Mouse (Mus musculus) liver, postnatal 0 days (tissue): ENCODE measurements around the gene Mfn1. TPM values are rescaled to one million over a fixed set of nuclear protein-coding genes. Genes with fewer than 3 reads are reported as not detected.
A peak's percentile ranks its signal among the peaks of the same experiment; 100 is the strongest.

Experiments used
- ATAC-seq: fragments of 200-750 bp; cut with Nextera tagmentation; 2 replicates; pipeline ENCODE4 v1.8.0; 2017; ENCODE audit warnings: mild to moderate bottlenecking, moderate library complexity
- DNase-seq: peaks from one replicate; pipeline ENCODE4 v3.0.0-alpha.2; 2016
- H3K27ac ChIP-seq: fragments of 300-500 bp; sonication (generic); 2 replicates; pipeline ENCODE4 v1.5.1; 2014; ENCODE audit warnings: antibody characterized with exemption, moderate library complexity, mild to moderate bottlenecking, low read depth
- H3K27me3 ChIP-seq: fragments of 300-500 bp; sonication (generic); 2 replicates; pipeline ENCODE4 v1.6.1; 2014; ENCODE audit warnings: low read length, control low read depth, mixed read lengths; ENCODE audit not compliant: insufficient read depth
- H3K36me3 ChIP-seq: fragments of 300-500 bp; sonication (generic); replicated peaks from 2 replicates; pipeline ENCODE4 v1.6.1; 2014; ENCODE audit warnings: mild to moderate bottlenecking, control low read depth, low read length, moderate library complexity, mixed read lengths; ENCODE audit not compliant: insufficient read depth
- H3K4me1 ChIP-seq: fragments of 300-500 bp; sonication (generic); 2 replicates; pipeline ENCODE4 v1.6.1; 2014; ENCODE audit warnings: antibody characterized with exemption, mild to moderate bottlenecking, control low read depth; ENCODE audit not compliant: insufficient read depth
- H3K4me2 ChIP-seq: fragments of 300-500 bp; sonication (generic); 2 replicates; pipeline ENCODE4 v1.6.1; 2014; ENCODE audit warnings: low read depth, mild to moderate bottlenecking, low read length, moderate library complexity, mixed read lengths
- H3K4me3 ChIP-seq: fragments of 300-500 bp; sonication (generic); 2 replicates; pipeline ENCODE4 v1.5.1; 2014; ENCODE audit warnings: low read depth, low read length
- H3K9ac ChIP-seq: fragments of 300-500 bp; sonication (generic); replicated peaks from 2 replicates; pipeline ENCODE4 v1.6.1; 2014; ENCODE audit warnings: mild to moderate bottlenecking, moderate library complexity
- H3K9me3 ChIP-seq: fragments of 300-500 bp; sonication (generic); 2 replicates; pipeline ENCODE4 v1.6.1; 2016; ENCODE audit warnings: mild to moderate bottlenecking, control low read depth, low read length, mixed read lengths
- CTCF ChIP-seq: sonication (generic); IDR thresholded peaks from 2 replicates; pipeline ENCODE4 v1.5.1; 2016; ENCODE audit warnings: antibody characterized with exemption, low read depth
- EP300 ChIP-seq: IDR thresholded peaks from 2 replicates; pipeline ENCODE4 v1.6.1; 2016; ENCODE audit warnings: antibody characterized with exemption, low read depth, mild to moderate bottlenecking
- WGBS: fragments of 180-500 bp; shearing (Covaris S2); extraction: QIAGEN DNeasy Blood & Tissue Kit; methylation state at CpG from one replicate; pipeline ENCODE4 v1.1.7; 2014; ENCODE audit not compliant: insufficient replicate concordance; 5-methylcytosine and 5-hydroxymethylcytosine counted together
- polyA plus RNA-seq: library from polyadenylated mRNA; unstranded; fragments of >200 nt; fragmentation: Nextera tagmentation; extraction: Ambion mirVana; gene quantifications from 2 replicates; pipeline ENCODE4 v1.2.1, GENCODE M21; 2015

Gene Mfn1
- 19.5 and 21.7 TPM in 2 replicates for polyA plus RNA-seq

GRCm38 (mm10) chr3:32529303-32529898 is at the start of gene Mfn1:
Gene Mfn1 (plus strand): TSS chr3:32529465.
- under 1% methylated on average over 46 of the region's 47 CpGs for WGBS
- ATAC-seq (peak; percentile 99), DNase-seq (peak; percentile 95)
- TF ChIP-seq EP300: no peak
- 0 out of 2 replicates have a peak, but pooled peaks have one; percentile 14 for TF ChIP-seq CTCF
- Histone ChIP-seq H3K4me1 (no peaks in the 10 kb centered on the region), H3K9ac (peak within 1 kb of the TSS; percentile 87), H3K27me3 (no peaks in the 10 kb centered on the region), H3K4me2 (peak within 1 kb of the TSS; percentile 74), H3K36me3 (peaks cover 20% of the 10 kb centered on the region), H3K4me3 (peak within 1 kb of the TSS; percentile 77), H3K27ac (peak within 1 kb of the TSS; percentile 89), H3K9me3 (peaks cover 6% of the 10 kb centered on the region; the same call in 1 of the 2 replicates)

- no peaks in the 10 kb centered on the region for H3K4me1 ChIP-seq
- WGBS: 84% methylated on average over 7 of the region's 7 CpGs
These were observed 49.3 kb upstream of the Mfn1 start for GRCm38 (mm10) chr3:32479961-32480360.

GRCm38 (mm10) chr3:32483035-32483434 is 46.2 kb upstream of the Mfn1 start:
- no peaks in the 10 kb centered on the region for H3K36me3 ChIP-seq
- TF ChIP-seq CTCF: no peak
- TF ChIP-seq EP300: no peak
- H3K9me3 ChIP-seq: no peaks in the 10 kb centered on the region
- no peak overlapping the region for H3K4me2 ChIP-seq
- DNase-seq: no peak
- H3K4me3 ChIP-seq: no peak overlapping the region
- WGBS: 66% methylated on average over 3 of the region's 3 CpGs
- no peak overlapping the region for H3K27ac ChIP-seq
- no peaks in the 10 kb centered on the region for H3K4me1 ChIP-seq
- no peaks in the 10 kb centered on the region for H3K27me3 ChIP-seq
- ATAC-seq: no peak
- no peak overlapping the region for H3K9ac ChIP-seq

More at GRCm38 (mm10) chr3:32479961-32480360, 49.3 kb upstream of the Mfn1 start:
- Histone ChIP-seq H3K36me3 (no peaks in the 10 kb centered on the region), H3K9me3 (no peaks in the 10 kb centered on the region), H3K9ac (no peak overlapping the region), H3K27ac (no peak overlapping the region), H3K4me2 (no peak overlapping the region), H3K27me3 (no peaks in the 10 kb centered on the region), H3K4me3 (no peak overlapping the region)
- no peak for ATAC-seq
- DNase-seq: no peak
- TF ChIP-seq EP300: no peak
- no peak for TF ChIP-seq CTCF

GRCm38 (mm10) chr3:32486543-32486942 is 42.7 kb upstream of the Mfn1 start:
- ATAC-seq (no peak), DNase-seq (no peak)
- TF ChIP-seq CTCF (no peak), EP300 (no peak)
- H3K4me3 ChIP-seq: no peak overlapping the region
- no peak overlapping the region for H3K9ac ChIP-seq
- WGBS: 57% methylated on average over 4 of the region's 4 CpGs
- no peaks in the 10 kb centered on the region for H3K27me3 ChIP-seq
- H3K4me2 ChIP-seq: no peak overlapping the region
- H3K27ac ChIP-seq: no peak overlapping the region
- H3K36me3 ChIP-seq: no peaks in the 10 kb centered on the region
- no peaks in the 10 kb centered on the region for H3K4me1 ChIP-seq
- no peaks in the 10 kb centered on the region for H3K9me3 ChIP-seq

- no peak for DNase-seq
- TF ChIP-seq CTCF (no peak), EP300 (no peak)
- Histone ChIP-seq H3K36me3 (no peaks in the 10 kb centered on the region), H3K4me3 (no peak overlapping the region), H3K27me3 (no peaks in the 10 kb centered on the region), H3K4me2 (no peak overlapping the region), H3K9me3 (no peaks in the 10 kb centered on the region), H3K4me1 (no peaks in the 10 kb centered on the region), H3K9ac (no peak overlapping the region), H3K27ac (no peak overlapping the region)
- WGBS: 86% methylated on average over 6 of the region's 6 CpGs
- no peak for ATAC-seq
These were observed 41.1 kb upstream of the Mfn1 start for GRCm38 (mm10) chr3:32488172-32488571.

- H3K9ac ChIP-seq: no peak overlapping the region
- H3K4me1 ChIP-seq: no peaks in the 10 kb centered on the region; the same call in 1 of the 2 replicates
- DNase-seq: no peak
- TF ChIP-seq CTCF (no peak), EP300 (no peak)
- no peak for ATAC-seq
- no peak overlapping the region for H3K4me3 ChIP-seq
- H3K27ac ChIP-seq: no peak overlapping the region
- H3K36me3 ChIP-seq: no peaks in the 10 kb centered on the region
- no peak overlapping the region for H3K4me2 ChIP-seq
- no peaks in the 10 kb centered on the region for H3K9me3 ChIP-seq
- WGBS: 71% methylated on average over 15 of the region's 15 CpGs
- no peaks in the 10 kb centered on the region for H3K27me3 ChIP-seq
These were observed 39.0 kb upstream of the Mfn1 start for GRCm38 (mm10) chr3:32490076-32490927.
